Mouse (Mus musculus): ENCODE data around the gene Alg6.

Gene Alg6

GRCm38 (mm10) chr4:99773041-99773440, 57.6 kb downstream of the Alg6 start:
- POLR2A ChIA-PET, result no interaction called here

GRCm38 (mm10) chr4:99792365-99792764, 76.9 kb downstream of the Alg6 start:
- ChIA-PET CTCF (no interaction called here), POLR2A (no interaction called here)

More at GRCm38 (mm10) chr4:99773041-99773440, 57.6 kb downstream of the Alg6 start:
- CTCF ChIA-PET, result no interaction called here

All from embryonic stem cell, embryonic (primary cell).